Mouse (Mus musculus) testis, postnatal 14 days (tissue): ENCODE results near the gene C130026I21Rik.
"Not testable (repeated sequence)": the region's sequence is repeated elsewhere in the genome, so short reads cannot be mapped to it uniquely, and the experiment has no call there.

Experiments used
- DNase-seq: peaks from one replicate; pipeline ENCODE4 v3.0.0; 2021; ENCODE audit warnings: low spot score

Gene C130026I21Rik

DNA sequence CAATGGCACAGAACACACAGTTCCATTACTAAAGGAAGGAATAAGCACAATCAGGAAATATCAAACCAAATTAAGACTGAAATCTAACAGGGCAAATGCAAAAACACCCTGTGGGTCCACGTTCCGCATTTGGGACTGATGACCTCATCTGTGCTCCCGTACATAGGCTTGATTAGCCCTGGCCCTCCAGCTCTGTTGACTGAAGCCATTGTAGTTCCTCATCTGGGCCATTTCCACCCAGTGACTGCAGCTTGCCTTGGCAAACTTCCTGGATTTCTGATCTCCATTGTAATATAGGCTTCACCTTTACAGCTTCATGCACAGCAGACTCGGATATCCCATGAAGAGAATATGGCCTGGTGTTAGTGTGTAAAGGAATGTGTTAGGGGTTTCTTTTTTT, 148.5 kb downstream of the C130026I21Rik start:
- DNase-seq, result not testable (repeated sequence)

DNA sequence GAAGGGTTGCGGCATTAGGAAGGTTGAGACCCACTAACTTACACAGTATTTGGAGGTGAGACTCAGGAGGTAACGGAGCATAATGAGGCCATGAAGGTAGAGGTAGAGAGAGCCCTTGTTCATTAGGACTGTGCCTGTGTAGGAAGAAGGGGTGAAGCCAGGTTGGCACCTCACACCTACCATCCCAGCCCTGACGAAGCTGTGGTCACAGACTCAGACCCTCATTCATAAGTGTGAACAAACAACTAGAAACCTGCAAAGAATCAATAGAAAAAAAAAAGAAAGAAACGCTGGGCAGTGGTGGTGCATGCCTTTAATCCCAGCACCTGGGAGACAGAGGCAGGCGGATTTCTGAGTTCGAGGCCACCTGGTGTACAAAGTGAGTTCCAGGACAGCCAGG, 152.0 kb downstream of the C130026I21Rik start:
- not testable (repeated sequence) for DNase-seq

DNA sequence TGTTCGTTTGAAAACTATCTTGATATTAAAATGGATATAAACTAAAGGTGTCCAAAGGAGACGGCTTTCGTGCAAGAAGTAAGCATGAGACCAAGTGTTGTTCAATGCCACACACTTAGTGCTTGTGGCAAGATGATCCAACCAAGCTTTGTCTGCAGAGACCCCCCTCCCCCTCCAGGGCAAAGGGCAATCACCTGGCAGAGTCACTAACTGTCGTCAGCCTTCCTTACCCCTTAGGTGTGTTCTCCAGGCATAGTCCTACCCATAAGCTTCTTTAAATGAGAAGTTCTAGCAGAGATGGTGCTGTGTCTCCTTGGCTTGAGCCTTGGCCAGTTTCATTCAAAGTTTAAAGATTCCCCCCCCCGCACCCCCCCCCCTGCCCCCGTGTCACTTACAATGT, 152.8 kb downstream of the C130026I21Rik start:
- DNase-seq, result not testable (repeated sequence)

DNA sequence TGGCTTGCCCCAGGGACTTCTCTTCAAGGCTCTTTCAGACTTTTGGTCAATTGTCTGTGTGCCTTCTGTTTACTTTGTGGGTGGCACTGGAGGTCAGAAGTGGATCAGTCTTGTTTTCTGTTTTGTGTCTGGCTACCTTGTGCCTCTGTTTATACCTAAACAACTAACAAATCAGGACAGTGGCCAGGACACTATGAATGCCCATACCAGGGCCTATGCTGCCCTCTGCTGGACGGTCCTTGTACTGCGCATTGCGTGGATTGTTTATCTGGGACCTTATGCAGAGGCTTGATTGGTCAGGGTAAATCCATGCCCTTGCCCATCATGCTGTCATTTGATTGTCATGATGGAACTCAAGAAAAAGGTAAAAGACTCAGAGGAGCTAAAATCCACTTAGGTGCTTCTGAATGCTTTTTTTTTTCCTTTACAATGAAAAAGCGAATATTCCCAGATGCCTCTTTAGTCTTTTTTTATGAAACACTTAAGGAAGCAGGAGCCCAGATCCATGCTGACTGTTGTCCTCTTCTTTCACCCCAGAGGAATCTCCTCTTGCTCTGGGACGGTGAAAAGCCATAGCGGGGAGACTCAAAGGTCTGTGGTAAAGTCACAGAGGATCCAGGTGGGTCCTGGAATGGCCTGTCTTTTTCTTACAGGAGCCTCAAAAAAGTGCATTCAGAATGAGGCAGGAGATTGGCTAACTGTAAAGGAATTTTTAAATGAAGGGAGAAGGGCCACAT, 155.5 kb downstream of the C130026I21Rik start:
- not testable (repeated sequence) for DNase-seq

DNA sequence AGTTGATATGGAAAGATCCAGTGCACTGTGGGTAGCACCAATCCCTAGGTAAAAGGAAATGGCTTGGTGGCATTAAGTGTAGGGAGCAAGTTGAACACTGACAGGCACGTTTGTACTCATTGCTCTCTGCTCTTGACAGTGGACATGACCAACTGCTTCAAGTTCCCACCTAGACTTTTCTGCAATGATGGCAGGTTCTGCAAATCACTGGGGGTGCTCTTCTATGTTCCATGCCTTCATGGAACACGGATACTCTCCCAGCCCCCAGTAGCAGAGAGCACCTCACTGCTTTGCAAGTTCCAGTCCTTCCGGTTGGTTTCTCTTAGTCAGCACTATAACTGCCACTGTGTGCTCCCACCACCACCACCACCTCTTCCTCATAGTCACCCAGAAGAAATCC, 156.3 kb downstream of the C130026I21Rik start:
- DNase-seq, result not testable (repeated sequence)

DNA sequence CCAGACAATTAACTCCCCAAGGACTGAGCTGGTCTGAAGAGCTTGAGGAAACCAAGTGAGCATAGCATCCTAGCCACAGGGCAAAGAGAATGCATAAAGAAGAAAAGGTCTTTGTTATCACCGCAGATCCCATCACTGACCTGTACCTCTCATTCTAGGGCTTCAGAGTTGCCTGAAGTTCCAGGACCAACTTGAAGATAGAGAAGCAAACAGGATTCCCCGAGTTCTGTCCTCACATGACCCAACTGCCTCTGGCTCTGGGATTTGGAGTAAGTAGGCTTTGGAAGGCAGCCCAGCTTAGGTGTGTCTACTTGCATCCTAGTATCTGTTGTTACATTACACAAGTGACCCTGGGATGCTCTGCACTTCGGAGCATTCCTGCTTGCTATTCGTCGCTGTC, 157.5 kb downstream of the C130026I21Rik start:
- not testable (repeated sequence) for DNase-seq

DNA sequence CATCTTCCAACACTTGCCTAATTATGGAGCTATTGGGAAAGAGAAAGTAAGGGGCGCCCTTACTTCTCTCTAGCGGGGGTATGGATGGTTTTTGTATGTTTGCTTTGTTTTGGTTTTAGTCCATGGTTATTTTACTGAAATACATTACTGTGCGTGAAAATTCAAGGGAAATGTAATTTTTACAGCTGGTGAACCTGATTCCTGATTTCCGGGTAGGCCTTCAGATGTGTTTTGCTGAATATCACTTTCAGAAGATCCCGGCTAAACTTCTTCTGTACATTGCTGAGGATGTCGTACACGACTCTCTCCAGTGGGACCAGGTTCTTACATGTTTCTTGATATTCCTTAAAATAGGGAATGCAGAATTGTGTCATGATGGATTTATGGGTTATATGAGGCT, 158.1 kb downstream of the C130026I21Rik start:
- not testable (repeated sequence) for DNase-seq

DNA sequence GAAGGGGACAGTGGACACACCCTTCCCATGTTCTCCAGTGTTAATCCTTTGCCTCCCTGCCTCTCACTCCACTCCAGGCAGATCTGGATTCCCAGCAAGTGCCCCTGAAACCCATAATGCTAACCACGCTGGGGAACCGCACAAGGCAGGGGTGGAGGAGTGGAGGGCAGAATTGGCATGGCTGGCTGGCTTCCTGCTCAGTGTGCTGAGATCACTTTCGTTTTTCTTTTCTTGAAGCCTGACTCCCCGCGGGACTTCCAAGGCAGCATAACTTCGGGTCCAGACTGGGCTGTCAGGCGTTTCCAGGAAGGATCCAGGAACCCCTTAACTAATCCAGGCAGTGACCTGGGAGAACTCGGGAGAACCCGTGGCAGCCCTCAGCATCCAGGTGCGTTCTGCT, 158.8 kb downstream of the C130026I21Rik start:
- not testable (repeated sequence) for DNase-seq

DNA sequence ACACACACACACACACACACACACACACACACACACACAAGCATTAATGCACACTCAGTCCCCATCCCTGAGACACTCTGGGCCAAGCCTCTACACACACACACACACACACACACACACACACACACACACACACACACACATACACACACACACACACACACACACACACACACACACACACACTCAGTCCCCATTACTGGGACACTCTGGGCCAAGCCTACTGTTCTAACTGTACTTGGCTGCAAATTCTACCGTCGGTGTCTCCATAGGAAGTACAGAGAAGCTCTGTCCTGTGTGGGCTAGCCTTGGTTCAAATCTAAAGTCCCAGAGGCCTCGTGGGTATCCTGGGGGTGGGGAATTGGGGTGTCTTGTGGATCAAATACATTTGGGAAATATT, 159.5 kb downstream of the C130026I21Rik start:
- not testable (repeated sequence) for DNase-seq

DNA sequence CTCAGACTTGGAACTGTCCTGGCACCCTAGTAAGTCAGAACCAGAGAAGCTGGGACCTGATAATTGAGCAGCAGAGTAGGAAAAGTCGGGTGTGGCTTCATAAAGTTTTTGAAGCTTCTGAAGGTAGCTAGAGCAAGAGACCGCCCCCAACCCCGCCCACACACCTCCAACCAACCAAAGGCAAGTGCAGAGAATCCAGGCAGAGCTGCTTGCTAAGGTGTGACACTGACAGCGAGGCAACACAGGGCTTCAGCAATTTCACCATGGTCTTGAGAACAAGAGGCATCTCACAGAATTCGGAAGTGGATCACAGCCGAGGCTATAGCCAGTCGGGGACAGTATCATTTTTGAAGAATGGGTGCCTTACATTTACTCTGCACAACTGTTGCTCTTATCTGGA, 160.6 kb downstream of the C130026I21Rik start, which contains the start of gene A530032D15Rik:
TSS of gene A530032D15Rik (minus strand) at position 101 of the 400 bp plus-strand sequence.
- not testable (repeated sequence) for DNase-seq

DNA sequence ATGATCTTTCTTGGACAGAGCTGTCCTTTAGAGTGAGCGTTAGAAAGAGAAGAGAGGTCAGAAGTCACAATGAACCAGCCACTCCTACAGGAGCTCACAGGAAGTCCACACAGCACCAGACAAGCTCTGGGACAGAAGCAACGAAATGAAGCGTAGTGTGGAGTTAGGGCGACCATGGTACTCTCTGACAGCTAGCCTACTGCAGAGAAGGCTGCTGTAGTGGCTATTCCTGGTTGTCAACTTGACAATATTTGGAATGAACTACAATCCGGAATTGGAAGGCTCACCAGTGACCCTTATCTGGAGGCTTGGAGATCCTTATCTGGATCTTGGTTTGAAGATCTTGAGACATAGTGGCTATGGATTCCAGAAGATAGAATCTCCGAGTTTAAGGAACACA, 164.4 kb downstream of the C130026I21Rik start:
- not testable (repeated sequence) for DNase-seq

DNA sequence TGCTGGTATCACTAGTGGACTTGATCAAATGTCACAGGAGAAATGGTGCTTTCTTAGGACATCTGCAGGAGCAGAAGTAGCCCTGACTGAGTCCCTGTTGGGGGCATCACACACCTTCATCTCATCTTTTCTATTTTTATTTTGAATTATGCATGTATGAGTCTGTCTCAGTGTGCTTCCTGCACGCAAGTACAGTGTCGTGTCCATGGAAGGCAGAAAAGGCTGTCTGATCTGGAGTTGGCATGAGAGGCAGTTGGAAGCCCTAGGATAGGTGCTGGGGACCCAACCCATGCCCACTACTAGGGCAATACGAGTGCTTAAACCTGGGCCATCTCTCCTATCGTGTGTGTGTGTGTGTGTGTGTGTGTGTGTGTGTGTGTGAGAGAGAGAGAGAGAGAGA, 165.0 kb downstream of the C130026I21Rik start:
- not testable (repeated sequence) for DNase-seq

DNA sequence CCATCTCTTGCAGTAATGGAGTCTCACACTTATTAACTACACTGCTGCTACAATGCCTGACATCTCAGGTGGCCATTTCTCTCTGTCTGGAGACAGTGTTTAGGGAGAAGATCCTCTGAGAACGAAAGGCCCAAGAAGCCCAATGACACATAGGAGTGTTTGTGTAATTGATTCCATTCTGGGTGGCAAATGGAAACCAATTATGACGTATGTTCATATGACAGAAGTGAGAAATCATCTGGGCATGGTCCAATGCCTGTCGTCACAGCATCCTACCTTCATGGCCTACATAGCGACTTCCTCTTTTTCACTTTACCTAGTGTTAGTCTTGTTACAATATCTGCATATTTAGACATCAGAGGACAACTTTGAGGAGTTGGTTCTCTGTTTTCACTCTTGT, 168.6 kb downstream of the C130026I21Rik start:
- DNase-seq, result not testable (repeated sequence)

DNA sequence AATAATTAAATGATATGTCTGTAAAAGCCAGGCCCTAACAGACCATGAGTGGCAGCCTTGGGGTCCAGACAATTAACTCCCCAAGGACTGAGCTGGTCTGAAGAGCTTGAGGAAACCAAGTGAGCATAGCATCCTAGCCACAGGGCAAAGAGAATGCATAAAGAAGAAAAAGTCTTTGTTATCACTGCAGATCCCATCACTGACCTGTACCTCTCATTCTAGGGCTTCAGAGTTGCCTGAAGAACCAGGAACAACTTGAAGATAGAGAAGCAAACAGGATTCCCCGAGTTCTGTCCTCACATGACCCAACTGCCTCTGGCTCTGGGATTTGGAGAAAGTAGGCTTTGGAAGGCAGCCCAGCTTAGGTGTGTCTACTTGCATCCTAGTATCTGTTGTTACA, 170.5 kb downstream of the C130026I21Rik start, which contains the start of gene Gm10553:
TSS of gene Gm10553 (plus strand) at position 301 of the 400 bp plus-strand sequence.
- DNase-seq, result not testable (repeated sequence)

DNA sequence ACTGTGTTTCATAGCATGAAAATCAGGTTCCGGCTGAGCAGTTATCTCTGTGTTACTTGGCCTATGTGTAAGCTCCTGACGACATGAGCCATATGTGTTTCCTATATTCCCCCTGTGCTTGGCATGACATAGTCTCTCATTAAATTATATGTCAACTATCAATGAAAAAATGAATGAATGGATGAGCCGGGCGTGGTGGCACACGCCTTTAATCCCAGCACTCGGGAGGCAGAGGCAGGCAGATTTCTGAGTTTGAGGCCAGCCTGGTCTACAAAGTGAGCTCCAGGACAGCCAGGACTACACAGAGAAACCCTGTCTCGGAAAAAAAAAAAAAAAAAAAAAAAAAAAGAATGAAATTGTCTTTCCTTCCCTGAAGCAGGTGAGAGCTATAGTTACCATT, 171.3 kb downstream of the C130026I21Rik start:
- DNase-seq, result not testable (repeated sequence)

DNA sequence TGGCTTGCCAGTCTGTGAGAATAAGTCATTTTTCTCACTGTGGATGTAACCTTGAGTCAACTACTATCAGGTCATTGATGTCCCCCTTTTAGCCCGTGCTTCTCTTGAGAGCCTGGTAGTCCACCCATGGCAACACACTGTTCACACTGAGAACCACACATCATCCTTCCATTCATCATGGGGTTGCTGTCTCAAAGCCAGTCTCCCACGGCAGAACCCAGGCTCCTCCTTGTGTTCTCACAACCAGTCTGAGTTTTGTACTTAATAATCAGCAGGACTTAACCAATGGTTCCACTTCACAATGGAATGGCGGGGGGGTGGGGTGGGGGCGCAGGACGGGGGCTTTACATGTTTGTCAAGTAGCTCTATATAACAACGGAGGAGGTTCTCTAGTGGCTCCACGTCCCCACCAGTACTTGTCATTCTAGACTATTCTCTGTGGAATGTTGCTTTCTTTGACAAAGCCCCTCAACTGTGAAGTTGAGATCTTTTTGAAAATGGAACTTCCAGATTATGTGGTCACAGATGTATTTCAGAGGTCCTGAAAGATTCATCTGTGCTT, 177.3 kb downstream of the C130026I21Rik start:
- DNase-seq, result not testable (repeated sequence)

DNA sequence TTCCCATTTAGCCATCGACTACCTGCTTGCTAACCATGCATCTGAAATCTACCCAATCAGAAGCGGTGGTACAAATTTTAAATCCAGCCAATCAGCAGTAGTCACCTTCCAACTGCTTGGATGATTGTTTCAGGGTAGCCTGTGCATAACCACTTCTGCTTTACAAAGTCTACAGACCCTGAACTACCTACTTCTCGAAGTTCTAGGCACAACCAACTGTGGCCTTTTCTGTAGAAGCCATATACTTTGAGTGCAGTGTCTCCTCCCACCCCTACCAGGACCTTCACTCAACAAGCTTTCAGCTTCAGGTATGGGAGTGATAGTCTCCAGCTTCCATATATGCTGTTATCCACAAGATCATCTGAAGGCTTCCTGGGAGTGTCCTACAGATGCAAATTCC, 178.2 kb downstream of the C130026I21Rik start:
- not testable (repeated sequence) for DNase-seq

DNA sequence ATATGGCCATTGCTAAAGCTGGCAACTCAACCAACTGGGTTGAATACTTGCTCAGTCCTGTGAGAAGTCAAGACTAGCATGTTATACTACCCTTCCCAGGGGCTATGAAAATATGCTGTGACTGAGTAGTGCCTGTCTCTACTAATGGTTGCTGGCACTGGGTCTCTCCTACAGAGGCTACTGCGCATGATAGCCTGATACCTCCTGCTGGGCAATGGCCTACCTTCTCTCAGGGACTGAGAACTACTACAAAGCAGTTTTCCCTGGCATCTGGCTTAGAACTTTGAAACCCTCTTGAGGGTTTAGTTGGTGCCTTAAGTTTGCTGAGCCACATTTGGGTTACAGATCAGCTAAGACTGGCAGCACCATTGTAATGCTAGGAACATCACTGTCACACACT, 184.2 kb downstream of the C130026I21Rik start:
- not testable (repeated sequence) for DNase-seq

DNA sequence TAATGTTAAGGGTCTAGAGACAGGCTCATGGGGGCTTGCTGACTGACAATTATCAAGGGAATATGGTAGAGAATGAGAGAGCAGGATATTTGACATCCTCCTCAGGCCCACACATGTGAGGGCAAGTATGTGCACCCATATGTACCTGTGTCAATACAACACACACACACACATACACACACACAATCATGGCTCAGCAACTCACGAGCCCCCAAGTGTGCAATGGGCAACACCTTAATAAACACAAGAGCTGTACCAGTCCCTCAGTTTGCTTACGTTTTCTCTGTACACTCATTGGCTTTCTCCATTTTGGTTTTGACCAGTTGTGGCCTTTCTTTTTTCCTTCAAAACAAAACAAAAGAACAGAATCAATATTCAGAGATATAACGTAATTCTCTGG, 185.6 kb downstream of the C130026I21Rik start:
- DNase-seq, result not testable (repeated sequence)

DNA sequence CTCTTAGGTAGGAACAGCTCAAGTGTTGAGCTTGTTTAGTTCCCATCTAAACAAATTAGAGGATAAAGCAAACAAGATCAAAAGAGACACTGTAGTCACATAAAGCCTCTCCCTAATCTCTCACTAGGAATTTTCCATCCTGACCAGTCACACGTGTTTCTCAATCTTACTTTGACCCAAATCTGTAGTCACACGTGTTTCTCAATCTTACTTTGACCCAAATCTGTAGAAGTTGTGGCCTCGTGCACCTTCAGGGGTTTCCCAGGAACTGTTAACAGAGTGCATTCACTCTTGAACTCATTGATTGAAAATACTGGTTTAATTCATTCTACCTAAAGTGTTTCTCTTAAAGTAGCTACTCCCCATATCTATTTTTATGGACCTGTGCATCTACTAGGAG, 197.3 kb downstream of the C130026I21Rik start:
- DNase-seq, result not testable (repeated sequence)

DNA sequence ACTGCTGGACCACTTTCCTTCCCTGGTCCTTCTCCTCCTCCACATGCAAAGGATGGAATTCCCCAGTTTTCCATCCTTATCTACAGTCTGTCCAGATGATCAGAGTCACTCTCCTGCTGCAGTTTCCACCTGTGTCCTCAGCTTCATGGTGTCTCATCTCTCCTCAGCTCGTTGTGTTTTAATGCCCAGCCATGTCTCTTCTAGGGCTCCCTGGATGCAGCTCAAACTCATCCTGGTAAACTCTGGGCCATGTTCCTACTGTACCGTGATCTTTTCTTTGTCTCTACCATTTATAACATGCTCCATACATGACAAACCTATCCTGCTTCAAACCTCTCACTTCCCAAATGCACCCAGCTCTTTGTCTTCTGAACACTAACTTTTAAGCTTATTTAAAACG, 198.7 kb downstream of the C130026I21Rik start:
- not testable (repeated sequence) for DNase-seq

DNA sequence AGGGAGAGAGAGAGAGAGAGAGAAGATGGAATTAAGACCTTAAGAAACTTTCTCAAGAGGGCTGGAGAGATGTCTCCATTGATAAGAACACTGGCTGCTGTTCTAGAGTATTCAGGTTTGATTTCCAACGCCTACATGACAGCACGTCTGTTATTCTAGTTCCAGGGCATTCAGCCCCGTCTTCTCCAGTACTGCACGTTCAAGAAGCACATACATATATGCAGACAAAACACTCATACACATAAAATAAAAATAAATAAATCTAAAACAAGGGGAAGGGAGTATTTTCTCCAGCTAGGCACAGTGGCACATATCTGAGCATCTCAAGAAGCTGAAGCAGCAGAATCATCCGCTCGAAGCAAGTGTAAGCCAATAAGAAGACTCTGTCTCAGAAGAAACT, 234.6 kb downstream of the C130026I21Rik start:
- not testable (repeated sequence) for DNase-seq

DNA sequence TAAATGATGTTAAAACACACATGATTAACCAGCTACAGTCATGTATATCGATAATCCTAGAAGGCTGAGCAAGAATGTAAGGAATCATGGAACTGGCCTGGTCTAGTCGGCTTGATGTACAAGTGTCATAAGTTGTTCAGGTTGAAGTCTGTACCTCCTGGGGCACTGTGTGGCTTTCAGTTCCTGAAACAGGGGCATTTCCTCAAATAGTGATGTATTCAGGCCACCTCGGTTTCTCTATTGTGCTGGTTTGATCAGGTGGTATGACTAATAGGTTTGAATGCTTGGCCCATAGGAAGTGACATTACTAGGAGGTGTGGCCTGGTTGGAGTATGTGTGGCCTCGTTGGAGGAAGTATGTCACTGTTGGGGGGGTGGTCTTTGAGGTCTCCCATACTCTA, 236.0 kb downstream of the C130026I21Rik start:
- not testable (repeated sequence) for DNase-seq
